Mouse (Mus musculus) ES-E14 (cell line): ENCODE data around the gene Grk5.

ENCODE experiments used
- CHD2 ChIP-seq: IDR thresholded peaks from 2 replicates; pipeline ENCODE4 v1.6.1; 2014; ENCODE audit warnings: mild to moderate bottlenecking, low read depth, low read length, inconsistent platforms
- HCFC1 ChIP-seq: IDR thresholded peaks from 2 replicates; pipeline ENCODE4 v1.6.1; 2012; ENCODE audit warnings: low read length, inconsistent platforms, borderline replicate concordance; ENCODE audit not compliant: insufficient read depth
- MAFK ChIP-seq: IDR thresholded peaks from 2 replicates; pipeline ENCODE4 v1.6.1; 2014; ENCODE audit warnings: mild to moderate bottlenecking, low read depth, low read length, inconsistent platforms; ENCODE audit not compliant: insufficient read depth
- ZC3H11A ChIP-seq: IDR thresholded peaks from 2 replicates; pipeline ENCODE4 v1.6.1; 2012; ENCODE audit warnings: low read depth, mild to moderate bottlenecking, inconsistent platforms, low read length, borderline replicate concordance
- ZNF384 ChIP-seq: IDR thresholded peaks from 2 replicates; pipeline ENCODE4 v1.6.1; 2012; ENCODE audit warnings: low read depth, low read length, inconsistent platforms

- TF ChIP-seq CHD2, result no peak
- TF ChIP-seq ZNF384, result no peak
- TF ChIP-seq MAFK, result no peak
- no peak for TF ChIP-seq HCFC1
- TF ChIP-seq ZC3H11A, result no peak
These were observed 90.0 kb downstream of the Grk5 start for GRCm38 (mm10) chr19:60979581-60979980.
